Mouse (Mus musculus) lung, postnatal 36 days (tissue): ENCODE measurements around the gene Trub2.
"Not testable (repeated sequence)": the region's sequence is repeated elsewhere in the genome, so short reads cannot be mapped to it uniquely, and the experiment has no call there.

Experiments used
- DNase-seq: peaks from one replicate; pipeline ENCODE4 v3.0.0; 2022; ENCODE audit warnings: mixed read lengths

Trub2 gene

GRCm38 (mm10) chr2:29787937-29788681 is at the start of gene Trub2:
TSS of gene Trub2 (minus strand) at chr2:29788502.
- peak; percentile 87 for DNase-seq

- no peak for DNase-seq
Measured at GRCm38 (mm10) chr2:29835391-29835899, 47.1 kb upstream of the Trub2 start.

GRCm38 (mm10) chr2:29833796-29834195 is 45.5 kb upstream of the Trub2 start:
- no peak for DNase-seq

- DNase-seq, result no peak
Measured at GRCm38 (mm10) chr2:29831106-29831505, 42.8 kb upstream of the Trub2 start.

GRCm38 (mm10) chr2:29827709-29828024 is 39.4 kb upstream of the Trub2 start:
- DNase-seq, result no peak

- peak; percentile 99 for DNase-seq
Measured at GRCm38 (mm10) chr2:29826926-29827708, 38.8 kb upstream of the Trub2 start.

- DNase-seq, result no peak
Measured at GRCm38 (mm10) chr2:29826318-29826925, 38.1 kb upstream of the Trub2 start.

- DNase-seq, result peak; percentile 65
Measured at GRCm38 (mm10) chr2:29820025-29820817, 31.9 kb upstream of the Trub2 start, which contains the start of gene Urm1. TSS of gene Urm1 (plus strand) at chr2:29820075.

- no peak for DNase-seq
Measured at GRCm38 (mm10) chr2:29819363-29819762, 31.1 kb upstream of the Trub2 start.

- DNase-seq, result peak; percentile 91
Measured at GRCm38 (mm10) chr2:29817426-29818232, 29.3 kb upstream of the Trub2 start.

- no peak for DNase-seq
Measured at GRCm38 (mm10) chr2:29815678-29816371, 27.5 kb upstream of the Trub2 start.

GRCm38 (mm10) chr2:29803400-29803831 is 15.1 kb upstream of the Trub2 start:
- DNase-seq, result peak; percentile 40

- DNase-seq, result peak; percentile 12
Measured at GRCm38 (mm10) chr2:29802827-29803201, 14.5 kb upstream of the Trub2 start.

- DNase-seq, result peak; percentile 99
Measured at GRCm38 (mm10) chr2:29802075-29802826, 13.9 kb upstream of the Trub2 start, which contains the start of gene Slc27a4. TSS of gene Slc27a4 (plus strand) at chr2:29802634.

GRCm38 (mm10) chr2:29792772-29793487 is 4.6 kb upstream of the Trub2 start:
- DNase-seq, result no peak

GRCm38 (mm10) chr2:29787104-29787917 is 991 bp downstream of the Trub2 start, which contains the start of gene Coq4:
TSS of gene Coq4 (plus strand) at chr2:29787493.
- DNase-seq, result peak; percentile 98

- DNase-seq, result no peak
Measured at GRCm38 (mm10) chr2:29784290-29784689, 4.0 kb downstream of the Trub2 start.

- DNase-seq, result not testable (repeated sequence)
Measured at GRCm38 (mm10) chr2:29781256-29781655, 7.0 kb downstream of the Trub2 start.

- no peak for DNase-seq
Measured at GRCm38 (mm10) chr2:29773323-29773722, 15.0 kb downstream of the Trub2 start.
